Mouse (Mus musculus) right cerebral cortex, postnatal 25 days (tissue): ENCODE data around the gene Limk1.

ENCODE experiments used
- DNase-seq: peaks from one replicate; pipeline ENCODE4 v3.0.0; 2022

Limk1 gene

GRCm38 (mm10) chr5:134622069-134622468 lies 66.3 kb downstream of the Limk1 start:
- DNase-seq, result no peak

GRCm38 (mm10) chr5:134621099-134621640 lies 67.2 kb downstream of the Limk1 start:
- DNase-seq, result no peak

GRCm38 (mm10) chr5:134620457-134620856 lies 67.9 kb downstream of the Limk1 start:
- no peak for DNase-seq

GRCm38 (mm10) chr5:134617071-134617470 lies 71.3 kb downstream of the Limk1 start:
- DNase-seq, result peak; percentile 62

- no peak for DNase-seq
These were observed 72.6 kb downstream of the Limk1 start for GRCm38 (mm10) chr5:134615780-134616179.

- no peak for DNase-seq
These were observed 73.0 kb downstream of the Limk1 start for GRCm38 (mm10) chr5:134615380-134615779.

- no peak for DNase-seq
These were observed 73.6 kb downstream of the Limk1 start, which contains the start of gene Lat2 for GRCm38 (mm10) chr5:134614802-134615201. Gene Lat2 (minus strand): TSS chr5:134615025.

- DNase-seq, result no peak
These were observed 74.1 kb downstream of the Limk1 start for GRCm38 (mm10) chr5:134614296-134614695.

- DNase-seq, result no peak
These were observed 74.7 kb downstream of the Limk1 start for GRCm38 (mm10) chr5:134613727-134614126.

- DNase-seq, result no peak
These were observed 76.4 kb downstream of the Limk1 start for GRCm38 (mm10) chr5:134611810-134612521.

GRCm38 (mm10) chr5:134609916-134610643 lies 78.3 kb downstream of the Limk1 start:
- no peak for DNase-seq

GRCm38 (mm10) chr5:134607121-134607520 lies 81.3 kb downstream of the Limk1 start:
- DNase-seq, result no peak

GRCm38 (mm10) chr5:134606314-134606713 lies 82.1 kb downstream of the Limk1 start:
- DNase-seq, result no peak
